Mouse (Mus musculus) 3T3-L1 (cell line): Measurements from ENCODE around the gene Catip.

Source experiments
- DNase-seq: peaks from one replicate; pipeline ENCODE4 v3.0.0-alpha.2; 2015; ENCODE audit warnings: low read depth, low spot score

Catip gene

DNA sequence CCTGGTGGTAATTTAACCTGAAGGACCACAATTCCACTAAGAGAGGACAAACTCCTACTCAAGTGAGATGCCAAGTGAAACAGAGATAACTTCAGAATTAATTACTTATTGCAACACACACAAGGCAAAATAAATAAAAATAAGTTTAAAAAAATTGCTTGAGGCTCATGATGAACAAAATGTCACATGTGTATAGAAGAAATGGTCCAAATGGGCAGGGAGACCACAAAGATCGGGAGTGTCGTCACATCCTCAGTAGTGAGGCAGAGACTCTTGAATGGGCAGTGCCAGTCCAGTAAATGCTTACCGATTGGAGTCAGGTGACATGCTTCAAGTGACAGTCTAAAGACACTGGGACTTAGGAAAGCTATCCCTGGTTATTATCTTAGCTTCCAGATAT lies 38.6 kb downstream of the Catip start:
- DNase-seq = no peak

GRCm38 (mm10) chr1:74401015-74401702 lies 39.3 kb downstream of the Catip start:
- no peak for DNase-seq

DNA sequence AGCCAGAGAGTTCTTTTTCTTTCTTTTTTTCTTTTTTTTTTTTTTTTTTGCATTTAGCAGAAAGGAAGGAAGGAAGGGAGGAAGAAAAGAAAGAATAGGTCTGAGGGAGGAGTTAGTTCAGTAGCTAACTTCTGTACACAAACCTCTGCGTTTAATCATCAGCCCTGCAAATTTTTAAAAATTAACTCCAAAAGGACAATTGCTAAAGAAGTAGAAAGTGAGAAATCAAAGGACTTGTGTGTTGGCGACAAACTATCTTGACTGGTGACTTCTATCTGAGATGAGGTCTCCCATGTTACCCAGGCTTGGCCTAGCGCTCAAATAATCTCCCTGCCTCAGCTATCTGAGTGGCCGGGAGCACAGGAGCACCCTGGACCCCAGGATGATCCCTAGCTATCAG lies 42.3 kb downstream of the Catip start:
- DNase-seq = no peak

DNA sequence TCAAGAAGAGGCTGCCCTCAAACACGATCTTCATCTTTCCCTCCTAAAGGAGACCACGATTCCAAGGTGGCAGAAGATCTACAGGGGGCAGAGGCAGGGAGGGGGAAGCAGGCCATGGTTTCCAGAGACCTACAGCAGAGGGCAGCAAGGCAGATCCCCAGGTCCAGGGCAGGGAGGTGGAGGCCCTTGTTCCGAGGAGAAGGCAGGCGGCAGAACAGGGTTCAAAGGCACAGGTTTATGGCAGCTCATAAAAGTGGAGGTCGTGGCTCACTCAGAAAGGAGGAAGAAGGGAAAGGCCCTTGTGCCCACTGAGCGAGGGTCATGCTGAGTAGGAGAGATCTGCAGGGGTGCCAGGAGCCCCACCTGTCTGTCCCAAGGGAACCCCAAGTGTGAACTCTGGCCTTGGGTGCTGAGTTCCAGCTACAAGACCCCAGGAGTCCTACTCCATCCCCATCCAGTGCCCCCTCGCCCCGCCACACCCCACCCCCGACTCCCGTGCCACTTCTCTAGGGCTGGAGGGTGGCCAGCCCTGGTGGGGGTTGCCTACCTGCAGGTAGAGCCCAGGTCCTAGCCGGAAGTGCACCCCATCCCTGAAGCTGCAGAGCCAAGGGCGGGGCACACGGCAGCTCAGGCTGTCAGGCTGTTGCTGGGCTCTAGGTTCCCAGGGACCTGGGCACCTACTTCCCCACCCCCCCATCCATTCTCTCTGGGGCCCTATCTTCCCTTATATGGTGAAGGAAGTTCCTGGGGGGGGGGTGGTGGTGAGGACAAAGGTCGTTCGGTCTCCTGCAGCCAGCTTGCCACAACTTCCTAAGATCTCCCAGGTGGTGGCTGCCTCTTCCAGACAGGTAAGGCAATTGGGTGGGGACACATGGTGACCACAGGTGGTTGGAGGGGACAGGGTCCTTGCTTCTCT lies 46.9 kb downstream of the Catip start, which contains the start of gene Vil1:
Vil1 (plus strand) TSS at position 788 of the 916 bp plus-strand sequence.
- DNase-seq = no peak

- no peak for DNase-seq
These were observed 49.9 kb downstream of the Catip start for GRCm38 (mm10) chr1:74411753-74412325.

DNA sequence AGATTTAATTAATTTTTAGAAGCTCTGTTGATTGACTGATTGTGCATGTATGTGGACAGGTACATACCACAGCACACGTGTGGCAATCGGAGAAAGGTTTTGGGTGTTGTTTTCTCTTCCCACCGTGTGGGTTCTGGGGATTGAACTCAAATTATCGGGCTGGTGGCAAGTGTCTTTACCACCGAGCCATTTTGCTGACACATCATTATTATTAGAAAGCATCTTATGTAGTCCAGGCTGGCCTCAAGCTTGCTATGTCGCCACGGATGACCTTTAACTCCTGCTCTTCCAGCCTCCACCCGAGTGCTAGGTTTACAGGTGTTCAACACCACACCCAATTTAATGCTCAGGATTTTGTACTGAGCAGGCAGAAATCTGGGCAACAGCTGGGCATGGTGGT lies 50.8 kb downstream of the Catip start:
- DNase-seq = no peak

DNA sequence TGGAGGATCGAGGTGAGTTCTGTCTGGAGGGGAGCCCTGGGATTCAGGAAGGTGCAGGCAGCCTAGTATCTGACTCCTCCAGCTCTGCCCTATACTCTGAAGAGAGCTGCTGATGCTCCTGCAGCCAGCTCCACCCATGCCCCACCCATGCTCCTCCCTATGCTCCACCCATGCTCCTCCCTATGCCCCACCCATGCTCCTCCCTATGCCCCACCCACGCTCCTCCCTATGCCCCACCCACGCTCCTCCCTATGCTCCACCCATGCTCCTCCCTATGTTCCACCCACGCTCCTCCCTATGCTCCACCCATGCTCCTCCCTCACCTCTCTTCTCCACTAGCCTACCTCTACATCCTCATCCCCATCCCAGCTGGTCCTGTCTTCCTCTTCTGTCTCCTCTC lies 53.2 kb downstream of the Catip start:
- peak; percentile 15 for DNase-seq
